Mouse (Mus musculus) embryonic fibroblast, embryonic 13.5 days (primary cell): ENCODE measurements around the gene Cab39l.

Source experiments
- CTCF ChIP-seq: IDR thresholded peaks from 2 replicates; pipeline ENCODE4 v1.5.1; 2011; ENCODE audit warnings: mild to moderate bottlenecking, control low read depth, low read length, moderate library complexity, borderline replicate concordance; ENCODE audit not compliant: insufficient read depth
- POLR2A ChIP-seq: IDR thresholded peaks from 2 replicates; pipeline ENCODE4 v1.6.1; 2011; ENCODE audit warnings: low read depth, mild to moderate bottlenecking, control low read depth, low read length, moderate library complexity

DNA sequence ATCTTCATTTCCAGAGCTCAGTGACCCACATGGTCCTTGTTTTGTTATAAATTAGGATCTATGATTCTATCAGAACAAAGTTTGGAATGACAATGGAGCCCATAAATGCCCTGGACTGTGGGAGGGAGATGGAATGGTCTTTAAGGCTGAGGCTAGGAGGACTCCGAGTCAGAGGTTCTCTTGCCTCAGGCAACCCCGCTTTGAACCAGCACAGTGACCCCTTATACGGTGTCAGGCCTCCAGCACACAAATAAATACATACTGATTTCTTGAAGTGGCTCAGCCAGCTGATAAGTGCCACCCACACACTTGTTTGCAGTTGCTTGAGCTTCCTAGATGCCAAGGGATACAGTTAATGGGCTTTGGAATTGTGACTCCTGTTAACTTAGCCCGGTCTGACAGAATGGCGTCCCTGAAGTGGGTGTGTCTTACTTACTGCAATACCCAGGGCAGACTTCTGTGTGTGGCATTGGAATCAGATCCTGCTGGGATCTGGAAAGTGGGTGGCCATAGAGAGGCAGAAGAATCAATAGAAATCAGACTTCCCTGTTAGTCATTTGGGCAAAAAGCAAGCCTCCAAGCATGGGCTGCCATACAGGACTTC lies 192.6 kb downstream of the Cab39l start:
- TF ChIP-seq CTCF (no peak), POLR2A (no peak)
